Mouse (Mus musculus) G1E (cell line): ENCODE data around the gene Pdzd2.

Source experiments
- CTCF ChIP-seq: IDR thresholded peaks from 2 replicates; pipeline ENCODE4 v1.5.1; 2012; ENCODE audit warnings: low read depth, low read length, inconsistent platforms, mixed read lengths
- GATA1 ChIP-seq: IDR thresholded peaks from 2 replicates; pipeline ENCODE4 v1.6.1; 2012; ENCODE audit warnings: borderline replicate concordance, low read length, inconsistent platforms, mixed read lengths

DNA sequence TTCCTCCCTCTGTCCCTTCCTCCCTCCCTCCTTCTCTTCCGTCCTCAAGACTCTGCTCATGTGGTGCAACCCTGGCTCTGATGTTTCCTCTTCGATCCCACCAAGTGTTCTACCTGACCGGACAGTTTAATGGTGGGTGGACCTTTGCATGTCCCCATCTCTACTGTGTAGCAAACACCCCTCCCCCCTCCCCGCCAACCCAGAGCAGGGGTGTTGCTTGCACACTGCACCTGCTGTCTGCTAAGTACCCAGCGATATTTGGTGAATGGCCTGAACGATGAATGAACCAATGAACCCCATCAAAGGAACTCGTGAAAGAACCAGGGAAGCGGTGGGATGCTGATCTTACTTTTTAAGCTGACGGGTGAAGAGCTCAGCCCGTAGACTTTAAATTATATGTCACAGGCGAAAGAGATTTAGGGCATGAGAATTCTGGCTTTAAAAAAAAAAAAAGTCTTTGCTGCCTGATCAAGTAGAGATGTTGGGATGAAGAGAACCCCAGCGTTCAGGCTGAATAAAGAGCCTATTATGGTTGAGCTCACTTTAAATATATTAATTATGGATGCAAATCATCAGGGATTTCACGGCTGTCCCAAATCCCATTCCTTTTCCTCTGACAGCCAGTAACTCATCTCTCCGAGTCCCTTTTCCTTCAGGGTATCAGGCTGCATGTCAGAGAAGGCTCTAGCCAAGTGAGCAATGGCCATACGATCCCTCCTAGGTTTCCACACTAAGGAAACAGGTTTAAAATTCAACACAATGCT is 350.8 kb downstream of the Pdzd2 start:
- TF ChIP-seq CTCF (no peak), GATA1 (no peak)
